In the genomic region with DNA sequence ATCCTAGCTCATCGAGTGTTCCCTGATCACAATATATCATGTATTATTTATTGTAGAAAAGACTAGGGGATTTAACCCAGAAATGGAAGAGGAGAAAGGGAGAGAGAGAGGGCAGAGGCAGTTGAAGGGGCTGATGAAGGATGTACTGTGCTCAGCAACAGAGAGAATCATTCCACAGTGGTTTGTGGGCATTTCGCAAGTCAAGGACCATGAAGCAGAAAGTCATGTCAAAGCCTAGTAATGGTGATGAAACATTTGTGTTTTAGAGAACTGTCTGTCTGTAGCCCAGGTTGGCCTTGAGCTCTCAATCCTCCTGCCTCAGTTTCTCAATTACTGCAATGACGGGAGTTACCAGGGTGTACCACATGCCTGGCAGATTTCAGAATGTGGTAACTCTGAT, we compare ENCODE assay signal across 17 mouse cellular contexts.
"Had no signal": no experiment of that assay in that cellular context is flagged by ENCODE, and none has a peak within 500 bp of the region (broad histone marks: within the 10 kb centered on the region; RNA-seq: fewer than 3 reads in every experiment).

No protein-coding gene starts in this region.

- ATAC-seq: liver, postnatal 0 days; midbrain, embryonic 16.5 days had no signal

- H3K4me1 ChIP-seq: liver, embryonic 15.5 days; midbrain, embryonic 10.5 days; midbrain, embryonic 12.5 days; neural tube, embryonic 13.5 days; neural tube, embryonic 15.5 days; stomach, embryonic 15.5 days had no signal

- H3K4me3 ChIP-seq: liver, embryonic 15.5 days; midbrain, embryonic 10.5 days; midbrain, embryonic 12.5 days; myocyte; neural tube, embryonic 13.5 days; neural tube, embryonic 15.5 days; stomach, embryonic 15.5 days had no signal

- DNase-seq: liver, postnatal 0 days; lung, embryonic 14.5 days; lung, postnatal 10 days; midbrain, embryonic 14.5 days; retina, postnatal 1 day; right cerebral cortex, adult 18-20 months; thymus, adult 2 months; thymus, postnatal 25 days; thymus, postnatal 4 days had no signal
